Mouse (Mus musculus) right cerebral cortex, postnatal 36 days (tissue): ENCODE data around the gene Ccdc188.
"Not testable (repeated sequence)": the region's sequence is repeated elsewhere in the genome, so short reads cannot be mapped to it uniquely, and the experiment has no call there.

Source experiments
- DNase-seq, 2 experiments: peaks; one replicate each; pipeline ENCODE4 v3.0.0; 2022; ENCODE audit warnings: low spot score in 2 of 2, mixed read lengths in 1 of 2

Gene Ccdc188

GRCm38 (mm10) chr16:18217579-18217978, at the start of gene Ccdc188:
Ccdc188 (plus strand) TSS chr16:18217879.
- DNase-seq = no peak

GRCm38 (mm10) chr16:18169156-18169555, 48.5 kb upstream of the Ccdc188 start:
- DNase-seq = no peak

- no peak for DNase-seq
Observed at GRCm38 (mm10) chr16:18169776-18170175, 47.9 kb upstream of the Ccdc188 start.

GRCm38 (mm10) chr16:18172266-18172855, 45.3 kb upstream of the Ccdc188 start:
- peak; percentile 66 for DNase-seq

- DNase-seq = peak; percentile 82 to 88
Observed at GRCm38 (mm10) chr16:18173231-18173630, 44.4 kb upstream of the Ccdc188 start.

GRCm38 (mm10) chr16:18173788-18174187, 43.9 kb upstream of the Ccdc188 start:
- DNase-seq = peak; percentile 83 to 85

- no peak for DNase-seq
Observed at GRCm38 (mm10) chr16:18175817-18176541, 41.7 kb upstream of the Ccdc188 start.

- DNase-seq = no peak
Observed at GRCm38 (mm10) chr16:18176758-18177157, 40.9 kb upstream of the Ccdc188 start.

GRCm38 (mm10) chr16:18179591-18179990, 38.1 kb upstream of the Ccdc188 start:
- DNase-seq = no peak

- no peak for DNase-seq
Observed at GRCm38 (mm10) chr16:18181398-18181797, 36.3 kb upstream of the Ccdc188 start.

- DNase-seq = no peak
Observed at GRCm38 (mm10) chr16:18182766-18183165, 34.9 kb upstream of the Ccdc188 start.

- no peak for DNase-seq
Observed at GRCm38 (mm10) chr16:18185715-18186449, 31.8 kb upstream of the Ccdc188 start.

- DNase-seq = no peak
Observed at GRCm38 (mm10) chr16:18186798-18187197, 30.9 kb upstream of the Ccdc188 start.

- DNase-seq = no peak
Observed at GRCm38 (mm10) chr16:18187221-18187620, 30.5 kb upstream of the Ccdc188 start.

GRCm38 (mm10) chr16:18191006-18191405, 26.7 kb upstream of the Ccdc188 start:
- DNase-seq = no peak

GRCm38 (mm10) chr16:18194208-18194985, 23.3 kb upstream of the Ccdc188 start:
- DNase-seq = no peak

- DNase-seq = peak; percentile 85 to 91
Observed at GRCm38 (mm10) chr16:18195068-18195467, 22.6 kb upstream of the Ccdc188 start.

- not testable (repeated sequence) for DNase-seq
Observed at GRCm38 (mm10) chr16:18195561-18195960, 22.1 kb upstream of the Ccdc188 start.

- DNase-seq = no peak
Observed at GRCm38 (mm10) chr16:18197881-18198280, 19.8 kb upstream of the Ccdc188 start.

- no peak for DNase-seq
Observed at GRCm38 (mm10) chr16:18198365-18199098, 19.1 kb upstream of the Ccdc188 start.

GRCm38 (mm10) chr16:18200062-18200461, 17.6 kb upstream of the Ccdc188 start:
- DNase-seq = no peak
